Mouse (Mus musculus): ENCODE measurements around the gene Rps16.

The Rps16 gene

GRCm38 (mm10) chr7:28350155-28350883 lies at the start of gene Rps16:
Rps16 (plus strand) TSS chr7:28350652.
- POLR2A ChIA-PET, result interaction anchor here (0.5 to 50.6 kb wide), 160 partner anchors 8 to 1254 kb away, joined by 3 to 1116 read pairs (median 4); partner anchors contain the start of genes Supt5 (in 4 of the 4), Dll3 (in 3 of the 4), Dyrk1b (in 3 of the 4) and Eid2 (in 3 of the 4)

DNA sequence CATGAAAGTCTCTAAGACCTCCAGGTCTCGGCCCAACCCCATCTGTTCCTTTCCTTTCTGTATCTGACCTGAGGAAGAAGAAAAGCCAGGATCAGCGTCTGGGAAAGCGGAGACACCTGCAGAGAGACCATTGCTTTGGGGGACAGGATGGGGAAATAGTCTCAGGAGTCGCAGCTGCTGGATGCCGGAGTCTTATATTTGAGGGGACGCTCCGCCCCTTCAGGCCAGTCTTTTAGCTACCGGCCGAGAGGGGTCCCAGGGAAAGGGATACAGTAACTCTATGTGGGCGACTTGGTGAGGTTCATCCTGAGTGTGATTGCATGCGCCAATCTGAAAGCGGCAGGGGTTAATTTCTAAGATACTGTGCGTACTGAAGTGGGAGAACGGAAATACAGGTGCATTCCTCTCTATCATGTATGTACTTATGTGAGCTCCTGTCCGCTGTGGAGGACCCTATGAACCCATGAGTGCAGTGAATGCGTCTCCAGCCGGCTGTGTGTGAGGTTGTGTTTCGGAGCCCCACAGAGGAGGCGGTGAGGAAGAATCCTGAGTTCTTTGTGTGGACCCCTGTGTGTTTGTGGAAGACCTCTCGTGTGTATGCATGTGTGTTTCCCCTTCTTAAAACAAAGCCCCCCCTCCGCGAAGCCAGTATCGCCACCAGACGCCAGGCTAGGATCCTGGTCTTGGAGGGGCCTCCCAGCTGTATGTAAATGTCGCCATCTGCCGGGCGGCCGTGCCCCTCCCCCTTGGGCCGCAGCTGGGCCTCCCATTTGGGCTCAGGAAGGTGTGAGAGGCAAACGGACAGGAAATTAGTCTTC lies 48.6 kb upstream of the Rps16 start, which contains the start of gene Dll3:
Gene Dll3, minus strand, starts transcription at position 623 of the 818 bp plus-strand sequence.
- ChIA-PET CTCF (interaction anchor here in 3 of 4 experiments (0.6 to 3.4 kb wide), 16 partner anchors 11 to 409 kb away, joined by 3 to 17 read pairs (median 3); partner anchors contain the start of genes Selenov (in 2 of the 3), Eid2 (in 1 of the 3) and Supt5 (in 1 of the 3)), POLR2A (interaction anchor here in 3 of 4 experiments (0.6 to 5.1 kb wide), 39 partner anchors 9 to 944 kb away, joined by 3 to 29 read pairs (median 4); partner anchors contain the start of genes Rps16 (in 3 of the 3), Supt5 (in 3 of the 3), Eid2 (in 2 of the 3) and Med29 (in 2 of the 3))

More at GRCm38 (mm10) chr7:28350155-28350883, at the start of gene Rps16:
- CTCF ChIA-PET, result interaction anchor here in 3 of 4 experiments (0.6 to 3.7 kb wide), 18 partner anchors 8 to 1124 kb away, joined by 3 to 29 read pairs (median 4); partner anchors contain the start of genes Med29 (in 1 of the 3), Paf1 (in 1 of the 3), Plekhg2 (in 1 of the 3) and Selenov (in 1 of the 3)

DNA sequence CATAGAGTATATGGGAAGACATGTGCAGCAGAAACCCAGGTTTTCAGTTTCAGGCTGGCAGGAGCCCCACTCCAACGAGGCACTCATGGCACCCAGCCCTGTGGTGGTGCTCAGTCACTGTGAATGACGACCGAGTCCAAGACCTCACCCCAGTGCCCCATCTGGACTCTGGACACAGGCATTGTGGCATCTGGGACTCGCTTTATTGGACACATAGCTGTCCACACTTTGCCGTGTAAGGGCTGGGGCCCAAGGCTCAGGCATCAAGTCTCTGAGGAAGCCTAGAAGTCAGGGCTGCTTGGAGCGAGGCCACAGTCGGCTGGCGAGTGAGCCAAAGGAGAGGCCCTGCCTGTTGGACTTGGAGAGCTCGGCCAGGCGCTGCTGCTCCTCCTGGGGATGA lies 44.8 kb upstream of the Rps16 start:
- ChIA-PET POLR2A (interaction anchor here in 2 of 4 experiments (0.5 to 1.7 kb wide), 6 partner anchors 9 to 45 kb away, joined by 3 to 5 read pairs (median 3); partner anchors contain the start of genes Rps16 (in 1 of the 2) and Supt5 (in 1 of the 2)), CTCF (interaction anchor here in 1 of 4 experiments (0.9 kb wide), 1 partner anchor 18 kb away, joined by 3 read pairs; no protein-coding TSS in a partner anchor)

DNA sequence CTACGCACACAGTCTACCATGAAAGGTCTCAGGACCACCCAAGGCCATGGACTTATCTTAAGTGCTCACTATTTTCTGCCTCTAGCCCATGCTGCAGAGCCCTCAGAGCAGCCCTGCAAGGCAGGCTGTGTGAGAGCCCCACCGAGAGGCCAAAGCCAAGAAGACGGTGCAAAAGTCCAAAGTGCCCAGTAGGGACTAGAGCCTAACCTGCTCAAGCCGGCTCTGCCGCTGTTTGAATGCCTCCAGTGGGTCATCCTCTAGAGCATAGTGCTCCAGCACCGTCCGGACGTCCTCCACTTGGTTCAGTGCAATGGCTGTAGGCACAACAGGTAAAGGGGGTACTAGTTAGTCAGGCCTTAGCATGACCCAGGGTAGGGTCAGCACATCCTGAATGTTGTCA lies 44.2 kb upstream of the Rps16 start:
- CTCF ChIA-PET, result no interaction called here
- POLR2A ChIA-PET, result interaction anchor here in 2 of 4 experiments (0.5 to 1.7 kb wide), 5 partner anchors 10 to 44 kb away, joined by 3 to 5 read pairs (median 3); partner anchors contain the start of gene Rps16 (in 1 of the 2)

DNA sequence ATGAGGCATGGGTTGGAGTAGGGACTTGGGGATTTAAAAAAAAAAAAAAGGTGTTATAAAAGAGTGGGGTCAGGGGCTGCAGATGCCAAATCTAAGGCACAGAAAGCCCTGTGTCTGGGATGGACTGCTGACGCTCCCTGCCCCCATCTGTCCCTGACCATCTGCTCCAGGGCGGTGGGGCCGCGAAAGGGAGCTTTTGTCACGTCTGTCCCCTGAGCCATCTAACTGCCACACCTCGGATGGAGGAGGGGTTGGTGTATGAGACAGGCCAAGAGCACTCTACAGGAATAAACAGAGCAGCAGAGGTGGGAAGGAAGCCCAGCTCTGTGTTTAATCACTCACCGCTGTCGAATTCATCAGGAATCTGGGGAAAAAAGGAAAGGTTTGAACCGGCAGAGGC lies 40.7 kb upstream of the Rps16 start:
- POLR2A ChIA-PET, result interaction anchor here in 2 of 4 experiments (0.5 to 2.2 kb wide), 9 partner anchors 8 to 127 kb away, joined by 3 to 11 read pairs (median 3); partner anchors contain the start of genes Dll3 (in 1 of the 2), Gmfg (in 1 of the 2) and Rps16 (in 1 of the 2)
- CTCF ChIA-PET, result no interaction called here

GRCm38 (mm10) chr7:28311151-28311925 lies 39.1 kb upstream of the Rps16 start:
- POLR2A ChIA-PET, result interaction anchor here in 2 of 4 experiments (1.0 to 5.3 kb wide), 5 partner anchors 26 to 64 kb away, joined by 3 to 36 read pairs (median 5); partner anchors contain the start of genes Rps16 (in 1 of the 2) and Supt5 (in 1 of the 2)
- CTCF ChIA-PET, result interaction anchor here in 2 of 4 experiments (0.6 to 0.8 kb wide), 3 partner anchors 23 to 485 kb away, joined by 3 to 10 read pairs (median 5); no protein-coding TSS in a partner anchor

- ChIA-PET CTCF (no interaction called here), POLR2A (interaction anchor here in 2 of 4 experiments (0.7 to 5.3 kb wide), 10 partner anchors 9 to 40 kb away, joined by 3 to 36 read pairs (median 4); partner anchors contain the start of genes Rps16 (in 2 of the 2), Selenov (in 2 of the 2), Dll3 (in 1 of the 2) and Supt5 (in 1 of the 2))
Measured at GRCm38 (mm10) chr7:28311926-28312543, 38.4 kb upstream of the Rps16 start, which contains the start of gene Timm50. Timm50 (minus strand) TSS chr7:28312072.

DNA sequence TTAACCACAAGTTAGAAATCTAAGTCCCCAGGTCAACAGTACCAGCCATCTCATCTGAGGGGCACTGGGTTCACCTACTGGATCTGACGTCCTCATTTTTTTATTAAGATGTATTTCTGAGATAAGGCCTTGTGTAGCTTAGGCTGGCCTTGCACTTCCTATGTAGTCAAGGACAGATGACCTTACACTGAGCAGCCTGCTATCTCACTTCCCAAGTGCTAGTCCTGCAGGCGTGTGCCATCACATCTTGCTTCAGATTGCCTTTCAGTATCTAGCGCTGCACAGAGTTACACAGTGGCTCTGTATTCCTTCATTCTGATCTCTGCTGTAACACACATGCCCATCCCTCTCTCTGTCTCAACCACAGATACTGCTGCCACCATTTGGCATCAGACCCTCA lies 32.4 kb upstream of the Rps16 start:
- ChIA-PET POLR2A (interaction anchor here in 2 of 4 experiments (0.9 to 2.0 kb wide), 6 partner anchors 9 to 21 kb away, joined by 3 to 12 read pairs (median 4); partner anchors contain the start of gene Supt5 (in 1 of the 2)), CTCF (no interaction called here)

- ChIA-PET CTCF (no interaction called here), POLR2A (interaction anchor here in 3 of 4 experiments (0.6 to 2.3 kb wide), 14 partner anchors 9 to 35 kb away, joined by 3 to 12 read pairs (median 4); partner anchors contain the start of genes Rps16 (in 2 of the 3), Dll3 (in 1 of the 3) and Supt5 (in 1 of the 3))
Measured at GRCm38 (mm10) chr7:28318714-28319113, 31.7 kb upstream of the Rps16 start.

GRCm38 (mm10) chr7:28321974-28322720 lies 28.3 kb upstream of the Rps16 start:
- ChIA-PET POLR2A (interaction anchor here in 3 of 4 experiments (0.6 to 50.6 kb wide), 14 partner anchors 8 to 71 kb away, joined by 3 to 1116 read pairs (median 4); partner anchors contain the start of genes Med29 (in 3 of the 3), Paf1 (in 3 of the 3), Rps16 (in 2 of the 3) and Dll3 (in 1 of the 3)), CTCF (interaction anchor here in 1 of 4 experiments (0.6 kb wide), 1 partner anchor 12 kb away, joined by 4 read pairs; no protein-coding TSS in a partner anchor)

DNA sequence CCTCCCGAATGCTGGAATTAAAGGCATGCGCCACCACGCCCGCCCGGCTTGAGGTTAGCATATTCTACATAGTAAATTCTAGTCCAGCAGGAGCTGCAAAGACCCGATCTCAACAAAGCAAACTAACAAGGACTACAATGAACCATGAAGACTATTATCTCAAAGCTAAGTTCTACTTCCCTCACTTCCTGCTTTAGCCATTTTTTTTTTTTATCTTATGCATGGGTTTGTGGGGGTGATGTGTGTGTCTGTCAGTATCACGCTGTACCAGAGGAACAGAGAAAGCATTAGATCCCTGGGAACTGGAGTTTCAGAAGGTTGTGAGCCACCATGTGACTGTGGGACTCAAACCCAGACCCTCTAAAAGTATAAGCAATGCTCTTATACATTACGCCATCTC lies 25.2 kb upstream of the Rps16 start:
- POLR2A ChIA-PET, result interaction anchor here (0.5 to 50.6 kb wide), 13 partner anchors 8 to 65 kb away, joined by 3 to 1116 read pairs (median 6); partner anchors contain the start of genes Supt5 (in 4 of the 4), Rps16 (in 2 of the 4), Med29 (in 1 of the 4) and Paf1 (in 1 of the 4)
- CTCF ChIA-PET, result interaction anchor here in 2 of 4 experiments (0.5 to 2.3 kb wide), 3 partner anchors 20 to 236 kb away, joined by 3 to 12 read pairs (median 4); partner anchors contain the start of gene Dll3 (in 1 of the 2)

GRCm38 (mm10) chr7:28326457-28326856 lies 24.0 kb upstream of the Rps16 start:
- POLR2A ChIA-PET, result interaction anchor here (0.6 to 50.6 kb wide), 17 partner anchors 10 to 153 kb away, joined by 3 to 1116 read pairs (median 6); partner anchors contain the start of genes Rps16 (in 4 of the 4), Supt5 (in 4 of the 4), Med29 (in 1 of the 4) and Paf1 (in 1 of the 4)
- CTCF ChIA-PET, result interaction anchor here (0.5 to 2.3 kb wide), 19 partner anchors 9 to 90 kb away, joined by 3 to 15 read pairs (median 3); partner anchors contain the start of genes Selenov (in 2 of the 4), Supt5 (in 2 of the 4) and Dll3 (in 1 of the 4)

DNA sequence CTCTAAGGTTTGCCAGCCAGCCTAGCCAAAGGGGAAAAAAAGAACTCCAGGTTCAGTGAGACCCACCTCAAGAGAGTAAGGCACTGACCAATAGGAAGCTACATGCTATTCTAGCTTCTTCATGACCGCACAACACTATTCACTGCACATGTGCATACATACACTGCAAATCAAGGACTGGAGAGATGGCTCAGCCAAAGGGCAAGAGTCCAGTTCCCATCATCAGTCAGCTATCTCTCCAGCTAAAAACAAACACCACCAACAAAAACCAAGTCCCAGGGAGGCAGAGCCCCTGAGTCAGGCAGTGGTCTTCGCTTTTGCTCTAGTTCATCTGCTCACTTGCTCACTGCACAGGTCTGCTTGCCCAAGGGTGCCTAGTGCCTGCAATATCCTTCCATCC lies 22.2 kb upstream of the Rps16 start:
- CTCF ChIA-PET, result no interaction called here
- POLR2A ChIA-PET, result interaction anchor here in 3 of 4 experiments (0.7 to 50.6 kb wide), 10 partner anchors 10 to 404 kb away, joined by 3 to 1116 read pairs (median 7); partner anchors contain the start of genes Rps16 (in 2 of the 3), Supt5 (in 2 of the 3), Med29 (in 1 of the 3) and Paf1 (in 1 of the 3)

DNA sequence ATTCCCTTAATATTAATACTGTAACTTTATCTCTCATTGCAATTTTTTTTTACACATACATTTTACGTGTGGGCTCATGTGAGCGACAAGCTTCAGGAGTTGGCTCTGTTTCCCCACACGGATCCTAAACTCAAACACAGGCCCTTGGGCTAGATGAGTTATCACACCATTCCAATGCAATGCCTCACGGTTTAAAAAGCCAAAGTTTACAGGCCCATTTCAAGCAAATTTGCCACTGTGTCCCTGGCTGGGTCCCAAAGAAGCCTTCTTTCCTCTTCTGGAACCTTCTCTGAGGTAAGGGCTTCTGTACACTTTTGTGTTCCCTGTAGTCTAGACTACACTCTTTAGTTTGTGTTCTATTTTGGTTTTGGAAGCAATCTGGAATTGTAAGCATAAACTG lies 15.9 kb upstream of the Rps16 start:
- POLR2A ChIA-PET, result interaction anchor here in 3 of 4 experiments (0.5 to 50.6 kb wide), 14 partner anchors 9 to 1145 kb away, joined by 3 to 1116 read pairs (median 6); partner anchors contain the start of genes Rps16 (in 3 of the 3), Dll3 (in 1 of the 3), Med29 (in 1 of the 3) and Paf1 (in 1 of the 3)
- CTCF ChIA-PET, result interaction anchor here in 1 of 4 experiments (0.6 to 1.5 kb wide), 2 partner anchors 10 to 66 kb away, joined by 3 to 4 read pairs; no protein-coding TSS in a partner anchor
